Mouse (Mus musculus): ENCODE data around the gene Thbs3.

GRCm38 (mm10) chr3:89176421-89176820 lies 38.6 kb upstream of the Thbs3 start:
- no peak for TF ChIP-seq CTCF (IDR thresholded peaks at IDR 0.05)
- no peak for TF ChIP-seq EP300 (IDR thresholded peaks at IDR 0.05)
